Mouse (Mus musculus) kidney, embryonic 16.5 days (tissue): ENCODE data around the gene Oprl1. TPM values are rescaled to one million over a fixed set of nuclear protein-coding genes. Genes with fewer than 3 reads are reported as not detected.
A peak's percentile ranks its signal among the peaks of the same experiment; 100 is the strongest.

ENCODE experiments used
- ATAC-seq: fragments of 200-750 bp; cut with Nextera tagmentation; 2 replicates; pipeline ENCODE4 v1.8.0; 2017; ENCODE audit warnings: moderate TSS enrichment; ENCODE audit not compliant: low FRiP score, low TSS enrichment
- H3K27ac ChIP-seq: fragments of 300-500 bp; sonication (generic); 2 replicates; pipeline ENCODE4 v1.5.1; 2014; ENCODE audit warnings: low read length
- H3K27me3 ChIP-seq: fragments of 300-500 bp; sonication (generic); 2 replicates; pipeline ENCODE4 v1.6.1; 2014; ENCODE audit warnings: low read length, control low read depth, mixed read lengths; ENCODE audit not compliant: insufficient read depth
- H3K36me3 ChIP-seq: fragments of 300-500 bp; sonication (generic); 2 replicates; pipeline ENCODE4 v1.6.1; 2014; ENCODE audit warnings: low read length, control low read depth, mixed read lengths; ENCODE audit not compliant: insufficient read depth
- H3K4me1 ChIP-seq: fragments of 300-500 bp; sonication (generic); 2 replicates; pipeline ENCODE4 v1.6.1; 2014; ENCODE audit warnings: low read length, control low read depth, mixed read lengths; ENCODE audit not compliant: insufficient read depth
- H3K4me2 ChIP-seq: fragments of 300-500 bp; sonication (generic); replicated peaks from 2 replicates; pipeline ENCODE4 v1.6.1; 2014; ENCODE audit warnings: low read depth, low read length
- H3K4me3 ChIP-seq: fragments of 300-500 bp; sonication (generic); 2 replicates; pipeline ENCODE4 v1.5.1; 2014; ENCODE audit warnings: mild to moderate bottlenecking, low read length
- H3K9ac ChIP-seq: fragments of 300-500 bp; sonication (generic); replicated peaks from 2 replicates; pipeline ENCODE4 v1.6.1; 2014; ENCODE audit warnings: low read length
- H3K9me3 ChIP-seq: fragments of 300-500 bp; sonication (generic); 2 replicates; pipeline ENCODE4 v1.6.1; 2016; ENCODE audit warnings: low read length, control low read depth
- WGBS: fragments of 180-500 bp; shearing (Covaris S2); extraction: QIAGEN DNeasy Blood & Tissue Kit; methylation state at CpG from one replicate; pipeline ENCODE4 v1.1.7; 2014; 5-methylcytosine and 5-hydroxymethylcytosine counted together
- polyA plus RNA-seq: library from polyadenylated mRNA; unstranded; fragments of >200 nt; fragmentation: Nextera tagmentation; extraction: Ambion mirVana; gene quantifications from 2 replicates; pipeline ENCODE4 v1.2.1, GENCODE M21; 2015

Oprl1 gene
- polyA plus RNA-seq, 1 experiment from 2014 or later = 0.50 TPM

DNA sequence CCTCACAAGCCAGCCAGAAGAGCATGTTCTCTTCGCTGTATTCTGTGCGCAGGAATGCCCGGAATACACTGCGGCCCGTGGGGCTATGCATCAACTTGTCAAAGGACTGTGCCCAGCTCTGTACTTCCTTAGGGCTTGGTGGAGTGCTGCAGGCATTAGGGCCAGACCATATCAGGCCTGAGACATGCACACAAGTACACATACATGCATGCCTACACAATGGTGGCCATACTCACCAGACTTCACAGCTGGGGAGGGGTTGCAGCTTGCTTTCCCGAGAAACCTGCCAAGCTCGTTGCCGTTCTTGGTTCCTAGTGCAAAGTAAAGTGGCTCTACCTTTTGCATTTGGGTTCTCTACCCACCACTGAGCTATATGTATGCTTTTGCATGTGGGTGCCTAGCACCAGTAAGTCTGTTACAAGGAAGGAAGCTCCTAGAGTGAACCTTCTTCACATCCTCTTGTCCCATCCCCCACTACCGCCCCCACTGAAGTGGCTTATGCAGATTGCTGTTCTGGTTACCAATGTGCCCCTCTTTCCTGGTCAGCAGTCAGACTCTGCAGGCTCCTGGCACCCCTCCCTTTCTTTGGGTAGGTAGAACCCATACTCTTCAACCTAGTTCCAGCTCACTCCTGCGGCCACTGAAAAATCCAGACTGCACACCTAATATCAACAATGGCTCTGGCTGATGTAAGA, 25.2 kb upstream of the Oprl1 start:
- Histone ChIP-seq H3K4me3 (no peak overlapping the region), H3K9me3 (no peaks in the 10 kb centered on the region), H3K27me3 (no peaks in the 10 kb centered on the region), H3K4me2 (no peak overlapping the region), H3K27ac (no peak overlapping the region), H3K36me3 (peaks cover 27% of the 10 kb centered on the region), H3K4me1 (peaks cover 15% of the 10 kb centered on the region), H3K9ac (no peak overlapping the region)
- 92% methylated on average over 10 of the region's 10 CpGs for WGBS
- ATAC-seq = no peak

DNA sequence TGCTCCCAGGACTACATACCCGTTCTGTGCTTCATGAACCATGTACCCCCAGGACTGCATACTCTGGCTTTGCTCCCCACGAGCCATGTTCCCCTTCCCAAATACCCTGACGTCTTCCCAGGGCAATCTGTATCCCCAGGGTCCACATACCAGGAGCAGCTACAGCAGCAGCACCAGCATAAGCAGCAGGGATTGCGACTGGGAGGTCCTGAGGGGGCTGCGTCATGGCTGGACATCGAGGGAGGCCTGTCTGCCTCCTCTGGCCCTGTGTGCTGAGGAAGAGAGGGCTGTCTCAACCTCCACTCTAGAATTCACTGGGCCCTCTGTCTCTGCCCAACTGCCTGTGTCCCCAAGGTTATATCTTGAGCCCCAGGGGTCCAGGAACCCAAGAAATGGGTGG, 23.7 kb upstream of the Oprl1 start:
- Histone ChIP-seq H3K9me3 (no peaks in the 10 kb centered on the region), H3K4me3 (no peak overlapping the region), H3K4me1 (peaks cover 15% of the 10 kb centered on the region), H3K36me3 (peaks cover 27% of the 10 kb centered on the region), H3K27ac (no peak overlapping the region), H3K27me3 (no peaks in the 10 kb centered on the region), H3K9ac (no peak overlapping the region), H3K4me2 (no peak overlapping the region)
- 88% methylated on average over 6 of the region's 6 CpGs for WGBS
- ATAC-seq = no peak

DNA sequence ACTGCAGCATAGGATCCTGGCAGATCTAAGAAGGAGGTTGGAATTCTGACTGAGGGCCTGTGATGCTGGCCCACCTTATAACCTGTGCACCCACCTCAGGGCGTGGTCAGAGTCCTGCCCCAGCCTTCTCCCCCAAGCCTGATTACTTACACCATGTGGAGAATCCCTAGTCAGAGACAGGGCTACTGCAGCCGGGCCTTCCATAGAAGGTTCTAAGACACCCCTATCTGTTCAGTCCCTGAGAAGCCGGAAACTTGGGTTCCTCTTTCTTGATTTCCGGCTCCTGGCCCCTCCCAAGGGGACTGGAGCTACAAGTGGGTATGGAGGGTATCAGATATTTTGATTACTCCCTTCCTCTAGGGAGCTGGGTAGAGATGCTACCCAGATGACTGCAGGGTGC, 23.2 kb upstream of the Oprl1 start:
- no peaks in the 10 kb centered on the region for H3K9me3 ChIP-seq
- H3K9ac ChIP-seq = no peak overlapping the region
- no peaks in the 10 kb centered on the region for H3K27me3 ChIP-seq
- 82% methylated on average over 4 of the region's 4 CpGs for WGBS
- no peak for ATAC-seq
- no peak overlapping the region for H3K27ac ChIP-seq
- H3K4me3 ChIP-seq = no peak overlapping the region
- no peak overlapping the region for H3K4me2 ChIP-seq
- H3K36me3 ChIP-seq = peaks cover 24% of the 10 kb centered on the region
- H3K4me1 ChIP-seq = peaks cover 15% of the 10 kb centered on the region

DNA sequence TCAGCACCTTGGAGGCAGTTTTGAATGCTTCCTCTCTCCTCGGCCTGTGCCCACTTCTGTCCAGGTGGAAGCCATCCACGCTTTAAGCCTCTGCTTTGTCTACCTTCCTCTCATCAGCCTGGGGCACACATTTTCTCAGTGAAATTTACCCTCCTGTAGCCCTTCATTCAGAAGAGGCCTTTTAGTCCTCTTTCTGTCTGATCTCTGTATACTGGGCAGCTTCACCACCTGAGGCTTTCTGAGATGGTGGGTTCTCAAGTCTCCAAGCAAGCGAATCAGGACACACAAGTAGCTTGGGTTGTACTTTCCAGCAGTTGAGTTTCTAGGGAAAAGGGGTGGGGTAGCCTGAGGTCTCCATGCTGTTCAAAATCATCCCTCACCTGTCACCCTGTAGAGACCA, 22.5 kb upstream of the Oprl1 start:
- Histone ChIP-seq H3K4me3 (no peak overlapping the region), H3K9ac (peak overlapping the region; percentile 81; the same call in 1 of the 2 replicates), H3K27ac (no peak overlapping the region), H3K4me1 (peaks cover 15% of the 10 kb centered on the region), H3K9me3 (no peaks in the 10 kb centered on the region), H3K27me3 (no peaks in the 10 kb centered on the region), H3K4me2 (peak overlapping the region; percentile 96; the same call in 1 of the 2 replicates), H3K36me3 (peaks cover 19% of the 10 kb centered on the region; the same call in 1 of the 2 replicates)
- no peak for ATAC-seq
- 95% methylated on average over 3 of the region's 3 CpGs for WGBS

DNA sequence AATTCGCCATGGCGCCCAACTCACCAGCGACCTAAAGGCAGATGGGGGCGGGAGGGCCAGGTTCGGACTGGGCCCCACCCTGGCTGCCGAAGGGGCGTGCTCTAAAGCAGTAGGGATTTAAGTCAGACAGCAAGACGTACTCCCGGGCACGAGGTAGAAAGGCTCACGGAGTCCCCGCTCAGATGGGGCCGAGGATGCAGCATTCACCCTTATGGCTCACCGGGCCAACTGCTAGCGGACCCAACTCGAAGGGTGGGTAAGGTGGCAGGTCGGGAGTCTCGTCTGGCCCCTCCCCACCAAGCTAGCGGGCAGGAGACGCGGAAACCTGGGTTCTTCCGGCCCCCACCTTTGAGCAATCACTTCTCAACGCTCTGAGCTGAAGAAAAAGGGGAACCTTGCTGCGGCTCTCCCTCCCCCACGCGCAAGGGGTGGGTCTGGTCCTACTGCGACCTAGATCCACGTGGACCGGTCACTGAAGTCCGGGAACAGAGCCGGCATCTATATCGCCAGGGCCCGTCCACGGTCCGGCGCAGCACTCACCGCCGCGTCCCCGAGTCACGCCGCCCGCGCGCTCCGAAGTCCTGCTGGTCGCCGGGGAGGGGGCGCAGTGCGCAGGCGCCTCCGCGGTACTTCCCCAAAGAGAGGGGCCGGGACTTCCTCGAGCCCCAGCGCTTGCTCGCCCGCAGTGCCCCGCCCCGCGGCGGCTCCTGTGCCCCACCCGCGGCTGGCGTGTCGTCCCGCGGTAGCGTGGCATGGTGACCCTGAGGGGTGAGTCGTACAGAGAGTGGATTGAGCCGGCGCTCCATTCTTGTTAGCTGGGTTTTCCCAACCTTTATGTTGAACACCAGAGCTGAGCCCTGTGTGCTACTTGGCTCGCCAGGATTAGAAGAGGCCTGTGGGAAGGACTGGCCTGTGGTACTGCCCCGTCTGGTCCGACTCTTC, 21.2 kb upstream of the Oprl1 start, which contains the start of gene Rgs19:
Rgs19 (minus strand) TSS at position 639 of the 942 bp plus-strand sequence.
- ATAC-seq = peak; percentile 88
- H3K27me3 ChIP-seq = no peaks in the 10 kb centered on the region
- H3K4me2 ChIP-seq = peak within 1 kb of the TSS; percentile 96
- WGBS = under 1% methylated on average over 73 of the region's 75 CpGs
- peaks cover 15% of the 10 kb centered on the region for H3K4me1 ChIP-seq
- peak within 1 kb of the TSS; percentile 81 for H3K9ac ChIP-seq
- peak within 1 kb of the TSS; percentile 34; the same call in 1 of the 2 replicates for H3K27ac ChIP-seq
- no peaks in the 10 kb centered on the region for H3K9me3 ChIP-seq
- H3K36me3 ChIP-seq = 0 out of 2 replicates have a peak, but pooled peaks cover 10% of the 10 kb centered on the region
- H3K4me3 ChIP-seq = peak within 1 kb of the TSS; percentile 56

DNA sequence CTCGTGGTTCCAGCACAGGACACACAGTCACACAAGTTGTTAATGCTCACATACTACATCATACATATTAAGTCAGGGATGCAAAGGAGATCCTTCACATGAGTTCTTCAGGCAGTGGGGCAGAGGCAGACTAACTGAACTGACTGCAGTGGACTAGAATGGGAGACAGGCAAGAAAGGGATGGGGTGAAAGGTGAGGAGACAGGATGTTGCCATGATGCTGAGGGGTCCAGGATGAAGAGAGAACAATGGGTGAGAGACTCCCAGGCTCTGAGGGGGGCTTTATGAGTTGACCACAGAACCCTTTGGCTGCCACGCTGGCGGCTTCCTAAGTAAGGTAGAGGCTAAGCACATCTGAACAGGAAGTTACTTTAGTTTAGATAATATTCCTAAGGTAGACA, 20.2 kb upstream of the Oprl1 start:
- no peak for ATAC-seq
- H3K27me3 ChIP-seq = no peaks in the 10 kb centered on the region
- peaks cover 15% of the 10 kb centered on the region for H3K4me1 ChIP-seq
- 90% methylated on average over 3 of the region's 3 CpGs for WGBS
- no peak overlapping the region for H3K4me2 ChIP-seq
- no peak overlapping the region for H3K27ac ChIP-seq
- no peak overlapping the region for H3K9ac ChIP-seq
- H3K9me3 ChIP-seq = no peaks in the 10 kb centered on the region
- no peak overlapping the region for H3K4me3 ChIP-seq
- H3K36me3 ChIP-seq = 0 out of 2 replicates have a peak, but pooled peaks cover 2% of the 10 kb centered on the region

DNA sequence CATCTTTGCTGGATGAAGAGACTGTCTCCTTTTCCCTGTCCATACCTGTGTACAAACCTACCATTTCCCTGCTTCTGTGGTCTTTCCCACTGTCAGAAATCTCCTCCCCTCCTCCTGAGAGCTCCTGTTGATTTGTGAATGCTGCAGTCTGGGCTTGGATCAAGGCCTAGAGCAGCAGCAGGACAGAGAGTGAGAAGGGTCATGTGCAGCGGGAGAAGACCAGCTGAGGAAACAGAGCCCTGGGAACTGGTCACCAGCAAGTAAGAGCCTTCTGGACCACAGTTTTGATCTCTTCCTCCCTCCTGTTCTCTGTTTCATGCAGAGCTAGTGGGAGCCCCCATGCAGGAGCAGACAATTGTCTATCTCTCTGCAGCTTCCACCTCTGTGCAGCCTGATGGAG, 19.0 kb upstream of the Oprl1 start:
- Histone ChIP-seq H3K4me3 (no peak overlapping the region), H3K9me3 (no peaks in the 10 kb centered on the region), H3K4me2 (no peak overlapping the region), H3K36me3 (no peaks in the 10 kb centered on the region), H3K4me1 (peaks cover 15% of the 10 kb centered on the region), H3K27me3 (no peaks in the 10 kb centered on the region), H3K9ac (no peak overlapping the region), H3K27ac (no peak overlapping the region)
- 68% methylated on average over 1 of the region's 1 CpGs for WGBS
- no peak for ATAC-seq

DNA sequence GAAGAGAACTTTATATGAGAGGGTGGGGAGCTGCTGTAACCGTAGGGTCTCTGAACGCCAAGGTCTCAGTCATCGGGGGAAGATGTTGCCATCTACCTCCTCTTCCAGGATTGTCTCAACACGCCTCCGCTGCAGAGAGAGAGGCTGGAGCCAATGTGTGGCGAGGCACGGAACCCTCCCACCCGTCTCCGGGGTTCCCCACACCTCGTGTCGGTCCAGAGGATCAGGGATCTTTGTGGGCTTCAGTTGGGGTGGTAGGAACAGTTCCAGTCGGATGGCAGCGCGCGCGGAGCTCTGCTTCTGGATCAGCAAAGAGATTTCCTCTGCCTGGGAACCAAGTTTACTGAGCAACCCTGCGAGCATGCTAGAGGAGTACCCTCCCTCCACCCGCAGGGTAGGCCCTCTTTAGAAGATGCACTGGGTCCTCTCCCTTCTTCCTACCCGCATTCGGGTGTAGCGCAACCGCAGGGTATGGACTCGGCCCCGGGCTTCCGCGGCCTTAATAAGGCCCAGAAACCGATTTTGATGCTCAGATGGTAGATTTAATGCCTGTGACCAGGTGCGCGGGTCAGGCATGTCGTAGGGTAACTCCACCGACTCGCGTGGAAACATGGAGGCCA, 17.9 kb upstream of the Oprl1 start:
- Histone ChIP-seq H3K27ac (no peak overlapping the region), H3K4me2 (no peak overlapping the region), H3K4me3 (no peak overlapping the region), H3K36me3 (no peaks in the 10 kb centered on the region), H3K9me3 (no peaks in the 10 kb centered on the region), H3K27me3 (no peaks in the 10 kb centered on the region), H3K4me1 (peaks cover 15% of the 10 kb centered on the region), H3K9ac (no peak overlapping the region)
- ATAC-seq = no peak
- 74% methylated on average over 33 of the region's 33 CpGs for WGBS

DNA sequence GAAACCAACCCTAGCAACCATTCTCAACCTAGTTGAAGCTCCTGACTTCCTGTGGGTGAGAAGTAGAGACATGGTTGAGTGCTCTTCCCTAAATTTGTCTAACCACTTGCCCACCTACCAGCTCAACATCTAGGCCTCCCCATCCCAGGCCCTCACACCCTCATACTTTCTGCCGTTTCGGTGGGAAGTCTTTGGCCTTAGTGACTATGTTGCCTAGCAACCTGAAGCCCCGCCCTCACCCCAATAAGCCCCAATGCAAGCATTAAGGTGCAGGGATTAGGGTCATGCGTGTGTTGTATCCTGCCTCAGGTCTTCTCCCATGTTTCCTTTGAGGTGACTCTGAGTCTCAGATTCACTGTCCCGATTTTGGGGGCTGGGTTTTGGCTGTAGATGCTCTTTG, 16.6 kb upstream of the Oprl1 start, which contains the start of gene Lkaaear1:
Lkaaear1 (minus strand) TSS at position 202 of the 400 bp plus-strand sequence.
- H3K27me3 ChIP-seq = no peaks in the 10 kb centered on the region
- H3K4me2 ChIP-seq = no peak within 1 kb of the TSS
- peaks cover 5% of the 10 kb centered on the region for H3K4me1 ChIP-seq
- no peak within 1 kb of the TSS for H3K4me3 ChIP-seq
- no peak for ATAC-seq
- no peaks in the 10 kb centered on the region for H3K9me3 ChIP-seq
- H3K27ac ChIP-seq = no peak within 1 kb of the TSS
- no peak within 1 kb of the TSS for H3K9ac ChIP-seq
- 49% methylated on average over 5 of the region's 5 CpGs for WGBS
- no peaks in the 10 kb centered on the region for H3K36me3 ChIP-seq
